14 mouse cellular contexts compared by ENCODE assay signal in genomic region chr11:86598154-86598553, GRCm38 (mm10).
"Had no signal": no experiment of that assay in that cellular context is flagged by ENCODE, and none has a peak within 500 bp of the region (broad histone marks: within the 10 kb centered on the region; RNA-seq: fewer than 3 reads in every experiment).

No protein-coding gene starts in this region.

- ATAC-seq: midbrain, embryonic 16.5 days had no signal

- H3K36me3 ChIP-seq: limb, embryonic 13.5 days had no signal

- H3K27ac ChIP-seq: kidney, embryonic 15.5 days; limb, embryonic 13.5 days; liver, embryonic 14.5 days had no signal

- H3K4me1 ChIP-seq: limb, embryonic 13.5 days had no signal

- H3K4me3 ChIP-seq: kidney, embryonic 15.5 days; limb, embryonic 13.5 days; megakaryocyte, embryonic 14.5 days had no signal

- H3K9ac ChIP-seq: kidney, embryonic 15.5 days; limb, embryonic 13.5 days; liver, embryonic 14.5 days; lung, embryonic 14.5 days had no signal

- H3K27me3 ChIP-seq: kidney, embryonic 15.5 days; limb, embryonic 13.5 days; megakaryocyte, embryonic 14.5 days had no signal

- DNase-seq: kidney, adult 11 months; kidney, postnatal 14 days; left cerebral cortex, postnatal 4 days; lung, embryonic 14.5 days; lung, postnatal 10 days; lung, postnatal 4 days; right cerebral cortex, adult 18-20 months; right cerebral cortex, postnatal 25 days; thymus, postnatal 36 days had no signal
